Mouse (Mus musculus) liver, embryonic 11.5 days (tissue): ENCODE results near the gene Nomo1. TPM values are rescaled to one million over a fixed set of nuclear protein-coding genes. Genes with fewer than 3 reads are reported as not detected.

Experiments used
- ATAC-seq: fragments of 200-750 bp; cut with Nextera tagmentation; replicated peaks from 2 replicates; pipeline ENCODE4 v1.8.0; 2017; ENCODE audit warnings: moderate number of reproducible peaks, mild to moderate bottlenecking, moderate TSS enrichment, moderate library complexity; ENCODE audit not compliant: low FRiP score
- DNase-seq: peaks from one replicate; pipeline ENCODE4 v3.0.0-alpha.2; 2017; ENCODE audit warnings: low spot score
- H3K27ac ChIP-seq: fragments of 300-500 bp; sonication (generic); 2 replicates; pipeline ENCODE4 v1.5.1; 2014; ENCODE audit warnings: mild to moderate bottlenecking, low read depth, low read length, control low read depth
- H3K27me3 ChIP-seq: fragments of 300-500 bp; sonication (generic); replicated peaks from 2 replicates; pipeline ENCODE4 v1.6.1; 2014; ENCODE audit warnings: low read length, mixed read lengths; ENCODE audit not compliant: control insufficient read depth, insufficient read depth
- H3K36me3 ChIP-seq: fragments of 300-500 bp; sonication (generic); 2 replicates; pipeline ENCODE4 v1.6.1; 2014; ENCODE audit warnings: mild to moderate bottlenecking, low read length, moderate library complexity, mixed read lengths; ENCODE audit not compliant: control insufficient read depth, insufficient read depth
- H3K4me1 ChIP-seq: fragments of 300-500 bp; sonication (generic); replicated peaks from 2 replicates; pipeline ENCODE4 v1.6.1; 2014; ENCODE audit warnings: low read length, mixed read lengths; ENCODE audit not compliant: control insufficient read depth, insufficient read depth
- H3K4me2 ChIP-seq: fragments of 300-500 bp; sonication (generic); 2 replicates; pipeline ENCODE4 v1.6.1; 2014; ENCODE audit warnings: mild to moderate bottlenecking, control low read depth, moderate library complexity
- H3K4me3 ChIP-seq: fragments of 300-500 bp; sonication (generic); 2 replicates; pipeline ENCODE4 v1.5.1; 2014; ENCODE audit warnings: low read depth, low read length, control low read depth
- H3K9ac ChIP-seq: fragments of 300-500 bp; sonication (generic); 2 replicates; pipeline ENCODE4 v1.6.1; 2014; ENCODE audit warnings: low read depth, low read length, control low read depth
- H3K9me3 ChIP-seq: fragments of 300-500 bp; sonication (generic); 2 replicates; pipeline ENCODE4 v1.6.1; 2016; ENCODE audit warnings: low read length, inconsistent platforms, mixed read lengths; ENCODE audit not compliant: control insufficient read depth
- whole genome bisulfite sequencing: fragments of 180-500 bp; shearing (Covaris S2); extraction: QIAGEN DNeasy Blood & Tissue Kit; methylation state at CpG from one replicate; pipeline ENCODE4 v1.1.7; 2014; 5-methylcytosine and 5-hydroxymethylcytosine counted together
- polyA plus RNA-seq: library from polyadenylated mRNA; unstranded; fragments of >200 nt; fragmentation: Nextera tagmentation; extraction: Ambion mirVana; gene quantifications from 2 replicates; pipeline ENCODE4 v1.2.1, GENCODE M21; 2014

The Nomo1 gene
- polyA plus RNA-seq, 1 experiment from 2014 or later = 45.5 TPM

DNA sequence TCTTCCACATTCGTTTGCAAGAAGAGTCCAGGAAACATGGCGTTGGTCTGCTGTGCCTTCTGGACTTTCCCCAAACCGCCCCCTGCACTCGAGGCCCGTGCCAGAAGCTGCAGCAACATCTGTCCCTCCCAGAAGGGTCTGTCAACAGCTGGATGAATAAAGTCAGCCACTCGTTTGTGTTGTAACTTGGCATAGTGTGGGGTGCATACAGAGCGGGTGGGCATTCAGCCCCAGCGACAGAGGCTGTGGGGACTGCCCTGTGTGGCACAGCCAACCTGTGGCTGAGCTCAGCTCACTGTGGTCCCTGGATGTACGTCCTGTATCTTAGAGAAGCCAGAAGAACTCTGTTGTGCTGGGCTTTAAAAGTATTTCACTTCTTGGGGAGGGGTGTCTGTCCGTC is 50.5 kb downstream of the Nomo1 start:
- H3K4me2 ChIP-seq = no peak overlapping the region
- WGBS = 85% methylated on average over 10 of the region's 10 CpGs
- H3K4me1 ChIP-seq = 0 out of 2 replicates have a peak, but pooled peaks cover 2% of the 10 kb centered on the region
- no peak overlapping the region for H3K27ac ChIP-seq
- H3K4me3 ChIP-seq = no peak overlapping the region
- no peaks in the 10 kb centered on the region for H3K9me3 ChIP-seq
- DNase-seq = no peak
- no peaks in the 10 kb centered on the region for H3K27me3 ChIP-seq
- H3K9ac ChIP-seq = no peak overlapping the region
- ATAC-seq = no peak
- peaks cover 38% of the 10 kb centered on the region for H3K36me3 ChIP-seq

DNA sequence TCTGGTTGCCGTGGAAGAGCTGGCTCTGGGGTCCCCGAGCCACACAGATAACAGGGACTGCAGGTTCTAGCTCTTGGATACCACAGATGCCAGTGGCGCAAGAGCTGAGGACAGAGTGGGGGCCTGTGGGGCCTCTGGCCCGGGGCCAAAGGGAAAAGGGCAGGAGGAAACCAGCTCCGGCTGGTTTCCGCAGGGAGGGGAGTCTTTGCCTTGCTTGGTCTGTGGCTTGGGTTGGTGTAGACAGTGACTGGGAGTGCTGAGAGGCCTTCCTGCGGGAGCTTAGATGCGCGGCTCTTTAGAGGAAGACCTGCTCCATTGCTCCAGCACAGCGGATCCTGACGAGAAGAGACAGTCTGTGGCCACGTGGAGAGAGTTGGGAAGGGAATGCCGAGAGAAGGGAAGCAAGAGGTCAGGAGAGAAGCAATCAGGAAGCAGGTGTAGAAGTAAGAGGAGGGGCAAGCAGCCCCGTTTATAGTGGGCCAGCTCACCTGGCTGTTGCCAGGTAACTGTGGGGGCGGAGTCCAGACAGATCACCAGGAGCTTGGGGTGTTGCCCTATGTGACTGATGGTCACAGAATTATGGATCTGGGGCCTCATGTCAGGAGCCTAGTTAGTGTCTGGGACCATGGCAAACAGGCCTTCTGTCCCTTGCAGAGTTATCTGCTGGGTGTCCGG is 51.5 kb downstream of the Nomo1 start:
- no peak overlapping the region for H3K9ac ChIP-seq
- 75% methylated on average over 16 of the region's 16 CpGs for WGBS

DNA sequence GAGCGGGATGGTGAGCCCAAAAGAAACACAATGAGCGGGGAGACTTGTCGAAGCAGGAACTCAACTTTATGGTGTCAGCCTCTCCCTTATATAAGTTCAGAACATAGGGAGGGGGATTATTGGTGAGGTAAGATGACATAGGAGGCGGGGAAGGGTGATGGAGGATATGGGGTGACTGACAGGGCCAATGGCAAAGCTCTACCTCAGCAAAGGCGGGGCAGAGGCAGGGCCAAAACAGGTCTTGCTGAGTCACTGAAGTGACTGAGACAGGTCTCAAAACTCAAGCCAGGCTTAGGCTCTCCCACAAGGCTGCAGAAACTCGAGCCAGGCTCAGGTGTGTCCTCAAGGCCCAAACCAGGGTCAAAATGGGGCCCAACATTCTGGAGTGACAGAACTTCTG is 52.9 kb downstream of the Nomo1 start:
- 83% methylated on average over 6 of the region's 6 CpGs for WGBS
- 0 out of 2 replicates have a peak, but pooled peaks cover 2% of the 10 kb centered on the region for H3K4me1 ChIP-seq

More for the DNA sequence above, 51.5 kb downstream of the Nomo1 start:
- no peak for DNase-seq
- Histone ChIP-seq H3K4me1 (0 out of 2 replicates have a peak, but pooled peaks cover 2% of the 10 kb centered on the region), H3K27me3 (no peaks in the 10 kb centered on the region), H3K27ac (no peak overlapping the region), H3K9me3 (no peaks in the 10 kb centered on the region), H3K36me3 (peaks cover 32% of the 10 kb centered on the region), H3K4me3 (no peak overlapping the region), H3K4me2 (no peak overlapping the region)
- ATAC-seq = no peak

DNA sequence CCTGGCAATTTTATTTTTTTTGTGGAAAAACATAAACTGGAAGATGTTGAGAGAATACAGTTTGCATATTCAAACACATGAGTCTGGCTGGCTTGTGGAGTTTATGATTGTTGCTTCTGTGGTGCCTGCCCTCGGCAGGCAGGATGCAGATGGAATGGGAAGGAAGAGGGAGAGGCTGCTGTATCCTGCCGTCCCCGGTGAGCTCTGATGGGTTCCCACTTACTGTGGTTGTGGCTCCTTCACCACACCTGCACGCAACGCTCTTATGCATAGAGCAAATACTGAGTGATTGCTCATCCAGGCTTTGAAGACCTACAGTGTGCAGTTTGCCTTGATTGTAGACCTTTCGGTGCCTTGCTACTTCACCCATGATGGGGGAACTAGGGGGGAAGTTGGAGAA is 54.7 kb downstream of the Nomo1 start:
- Histone ChIP-seq H3K27ac (no peak overlapping the region), H3K4me1 (0 out of 2 replicates have a peak, but pooled peaks cover 2% of the 10 kb centered on the region), H3K9me3 (no peaks in the 10 kb centered on the region), H3K9ac (no peak overlapping the region), H3K27me3 (peaks cover 3% of the 10 kb centered on the region), H3K4me2 (no peak overlapping the region), H3K4me3 (no peak overlapping the region), H3K36me3 (peaks cover 12% of the 10 kb centered on the region)
- ATAC-seq (no peak), DNase-seq (no peak)
- WGBS = 71% methylated on average over 6 of the region's 6 CpGs

More for the DNA sequence above, 52.9 kb downstream of the Nomo1 start:
- Histone ChIP-seq H3K27me3 (no peaks in the 10 kb centered on the region), H3K4me2 (no peak overlapping the region), H3K36me3 (peaks cover 26% of the 10 kb centered on the region), H3K9ac (no peak overlapping the region), H3K4me3 (no peak overlapping the region), H3K27ac (no peak overlapping the region), H3K9me3 (no peaks in the 10 kb centered on the region)
- no peak for ATAC-seq
- DNase-seq = no peak

DNA sequence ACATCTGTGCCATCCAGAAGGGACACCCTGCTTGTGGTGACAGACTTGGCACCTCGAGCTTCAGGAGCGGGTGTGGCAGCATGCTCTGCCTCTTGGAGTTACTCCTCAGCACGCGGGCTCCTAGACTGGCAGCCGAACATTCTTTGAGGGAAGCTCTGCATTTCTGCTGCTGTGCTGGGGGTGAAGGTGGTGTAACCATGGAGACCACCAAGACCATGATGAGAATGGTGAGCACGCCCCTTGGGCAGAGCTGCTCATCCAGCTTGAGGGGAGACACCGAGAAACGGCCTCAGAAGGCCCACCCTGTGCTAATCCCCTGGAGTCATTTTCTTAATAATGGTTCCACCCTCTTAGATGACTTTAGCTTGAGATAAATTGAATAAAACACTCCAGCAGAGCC is 59.3 kb downstream of the Nomo1 start:
- Histone ChIP-seq H3K9me3 (no peaks in the 10 kb centered on the region), H3K9ac (no peak overlapping the region), H3K4me2 (no peak overlapping the region), H3K27me3 (peaks cover 10% of the 10 kb centered on the region), H3K36me3 (no peaks in the 10 kb centered on the region), H3K4me3 (no peak overlapping the region), H3K4me1 (no peaks in the 10 kb centered on the region), H3K27ac (no peak overlapping the region)
- WGBS = 55% methylated on average over 8 of the region's 8 CpGs
- DNase-seq = no peak
- no peak for ATAC-seq

DNA sequence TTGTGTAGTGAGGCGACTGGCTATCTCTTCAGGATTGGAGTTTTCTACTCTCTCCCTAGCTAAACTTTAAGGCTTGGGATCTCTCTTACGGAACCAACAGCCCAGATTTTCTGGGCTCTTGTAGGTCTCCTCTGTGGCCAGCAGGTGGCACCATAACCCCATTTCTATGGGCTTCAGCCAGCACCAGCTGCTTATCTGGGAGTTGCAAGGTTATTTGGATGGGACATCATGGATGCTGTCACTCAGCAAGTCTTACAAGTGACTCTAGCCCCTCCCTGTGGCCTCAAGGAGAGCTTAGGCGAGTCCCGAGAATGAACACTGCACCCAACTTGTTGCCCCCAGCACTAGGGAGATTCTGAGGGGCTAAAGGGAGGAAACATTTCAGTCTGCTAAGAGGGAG is 62.6 kb downstream of the Nomo1 start:
- ATAC-seq = no peak
- WGBS = 8% methylated on average over 4 of the region's 4 CpGs
- no peak overlapping the region for H3K9ac ChIP-seq
- peaks cover 30% of the 10 kb centered on the region for H3K27me3 ChIP-seq
- H3K4me1 ChIP-seq = peaks cover 4% of the 10 kb centered on the region; the same call in 1 of the 2 replicates
- DNase-seq = peak; percentile 48
- H3K36me3 ChIP-seq = no peaks in the 10 kb centered on the region
- H3K27ac ChIP-seq = no peak overlapping the region
- no peaks in the 10 kb centered on the region for H3K9me3 ChIP-seq
- H3K4me3 ChIP-seq = no peak overlapping the region
- H3K4me2 ChIP-seq = no peak overlapping the region

DNA sequence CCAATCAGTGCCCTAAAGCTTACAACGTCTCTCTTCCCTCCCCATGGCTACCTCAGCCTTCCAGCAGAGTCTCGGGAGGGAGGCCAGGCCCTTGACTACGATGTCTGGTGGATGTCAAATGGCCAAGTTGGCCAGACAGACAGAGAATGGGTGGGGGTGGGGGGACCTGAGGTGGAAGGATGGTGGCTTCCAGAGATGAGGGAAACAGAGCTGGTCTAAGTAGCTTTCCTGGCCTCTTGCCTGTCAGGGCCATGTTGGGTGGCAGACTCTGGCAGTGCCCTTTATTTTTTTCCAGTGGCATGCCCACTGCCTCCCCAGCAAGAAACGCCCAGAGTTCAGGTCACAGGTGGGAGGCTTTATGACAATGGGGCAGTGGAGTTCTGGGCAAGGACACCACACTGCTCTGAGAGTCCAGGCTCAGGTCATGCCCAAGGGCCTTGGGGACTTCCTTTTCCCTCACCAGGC is 63.9 kb downstream of the Nomo1 start:
- H3K9ac ChIP-seq = no peak overlapping the region
- H3K4me1 ChIP-seq = peaks cover 4% of the 10 kb centered on the region; the same call in 1 of the 2 replicates
- ATAC-seq = no peak
- DNase-seq = no peak
- H3K36me3 ChIP-seq = no peaks in the 10 kb centered on the region
- no peaks in the 10 kb centered on the region for H3K9me3 ChIP-seq
- WGBS = 53% methylated on average over 4 of the region's 4 CpGs
- peaks cover 30% of the 10 kb centered on the region for H3K27me3 ChIP-seq
- no peak overlapping the region for H3K4me2 ChIP-seq
- no peak overlapping the region for H3K27ac ChIP-seq
- H3K4me3 ChIP-seq = no peak overlapping the region

DNA sequence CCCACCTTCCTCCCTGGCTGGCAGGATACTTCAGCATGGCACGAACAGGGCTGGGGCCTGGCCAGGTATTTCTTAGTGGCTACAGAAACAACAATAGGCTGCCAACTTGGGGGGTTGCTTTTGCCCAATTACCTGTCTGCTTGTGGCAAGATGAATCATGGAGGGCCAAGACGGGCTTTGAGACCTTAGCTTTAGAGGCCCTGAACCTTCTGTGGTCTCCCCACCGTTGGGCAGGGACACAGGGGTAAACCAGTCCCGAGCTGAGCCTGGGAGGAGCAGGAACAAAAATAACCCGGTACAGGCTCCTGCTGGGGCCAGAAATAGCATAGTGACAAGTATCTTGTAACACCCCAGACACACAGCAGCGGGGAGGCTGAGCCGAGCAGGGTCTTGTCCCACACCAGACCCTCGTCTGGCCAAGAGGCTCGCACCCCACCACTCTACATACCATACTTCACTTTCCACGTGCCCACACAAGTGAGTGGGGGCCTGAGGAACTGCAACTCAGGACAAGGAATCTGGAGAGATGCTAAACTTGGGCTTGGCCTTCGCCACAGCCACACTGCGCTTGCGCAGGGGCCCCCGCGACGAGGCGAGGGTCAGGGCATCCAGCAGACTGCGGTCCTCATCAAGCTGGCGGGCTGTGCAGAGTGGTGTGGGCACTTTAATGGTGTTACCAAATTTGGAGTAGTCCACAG is 64.9 kb downstream of the Nomo1 start:
- WGBS = 76% methylated on average over 19 of the region's 19 CpGs
- Histone ChIP-seq H3K4me1 (peaks cover 4% of the 10 kb centered on the region; the same call in 1 of the 2 replicates), H3K4me3 (no peak overlapping the region), H3K4me2 (no peak overlapping the region), H3K9me3 (no peaks in the 10 kb centered on the region), H3K36me3 (no peaks in the 10 kb centered on the region), H3K27ac (no peak overlapping the region), H3K9ac (no peak overlapping the region), H3K27me3 (peaks cover 27% of the 10 kb centered on the region)
- ATAC-seq (no peak), DNase-seq (no peak)
